Mouse (Mus musculus): ENCODE data around the gene Actn4.
A peak's percentile ranks its signal among the peaks of the same experiment; 100 is the strongest.
"Not testable (repeated sequence)": the region's sequence is repeated elsewhere in the genome, so short reads cannot be mapped to it uniquely, and the experiment has no call there.

Actn4 gene

DNA sequence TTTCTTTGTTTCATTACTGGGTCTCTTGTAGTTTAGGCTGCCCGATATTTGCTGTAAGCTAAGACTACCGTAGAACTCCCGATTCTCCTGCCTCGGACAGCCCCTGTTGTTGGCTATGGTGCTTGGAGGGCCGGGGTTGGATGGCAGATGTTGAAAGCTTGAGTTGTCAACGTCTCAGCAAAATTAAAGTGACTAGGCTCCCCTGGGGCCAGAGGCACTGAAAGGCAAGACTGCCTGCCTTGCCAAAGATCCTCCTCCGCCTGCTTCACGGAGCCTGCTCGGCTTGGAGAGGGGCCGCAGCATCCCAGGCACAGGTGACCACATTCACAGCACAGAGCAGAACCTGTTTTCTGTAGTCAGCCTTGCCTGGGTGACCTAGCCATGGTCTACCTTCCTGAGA, 81.6 kb downstream of the Actn4 start:
- Histone ChIP-seq H3K36me3 (ENCODE audit: control insufficient read depth, insufficient read depth, low read length, poor library complexity, severe bottlenecking) (no peaks in the 10 kb centered on the region), H3K27me3 (ENCODE audit: control insufficient read depth, insufficient read depth, low read length, poor library complexity, severe bottlenecking) (no peaks in the 10 kb centered on the region)
- DNase-seq (ENCODE audit: low read depth, low spot score), result no peak

DNA sequence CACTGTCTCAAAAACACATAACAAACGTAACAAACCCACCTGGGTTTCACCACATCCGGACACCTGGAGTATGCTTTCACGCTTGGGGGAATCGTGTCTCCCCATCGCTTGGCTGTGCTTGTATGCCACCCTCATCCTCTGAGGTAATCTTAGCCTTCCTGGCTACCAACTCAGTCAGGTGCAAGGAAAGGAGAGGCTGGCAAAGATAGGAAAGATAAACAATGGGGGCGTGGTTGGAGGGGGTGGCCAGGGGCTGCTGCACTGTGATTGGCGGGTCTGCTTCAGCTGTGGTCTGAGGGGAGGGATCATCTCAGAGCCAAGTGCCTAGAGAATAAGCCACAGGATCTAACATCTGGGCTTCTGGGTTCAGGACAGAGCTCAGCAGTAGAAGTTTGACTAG, 82.5 kb downstream of the Actn4 start:
- peak; percentile 31 for DNase-seq (ENCODE audit: low read depth, low spot score)

DNA sequence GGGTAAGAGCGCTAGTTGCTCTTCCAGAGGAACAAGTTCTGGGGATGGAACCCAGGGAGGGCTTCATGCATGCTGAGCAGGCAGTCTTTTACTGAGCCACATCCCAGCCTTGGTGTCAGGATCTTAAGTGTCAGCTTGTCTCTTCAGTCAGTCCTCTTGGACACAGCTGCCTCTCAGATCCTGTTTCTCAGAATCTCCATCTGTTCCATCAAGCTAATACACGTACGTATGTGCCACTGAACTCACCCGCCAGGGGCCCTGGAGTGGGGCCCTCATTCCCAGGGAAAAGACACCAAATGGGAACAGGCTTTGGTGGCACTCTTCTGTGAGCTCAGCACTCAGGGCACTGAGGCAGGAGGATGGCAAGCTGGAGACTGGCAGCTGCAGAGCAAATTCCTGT, 84.3 kb downstream of the Actn4 start:
- DNase-seq (ENCODE audit: low read depth, low spot score), result no peak
- H3K36me3 ChIP-seq (ENCODE audit: control insufficient read depth, insufficient read depth, low read length, poor library complexity, severe bottlenecking), result no peaks in the 10 kb centered on the region
- H3K27me3 ChIP-seq (ENCODE audit: control insufficient read depth, insufficient read depth, low read length, poor library complexity, severe bottlenecking), result no peaks in the 10 kb centered on the region

More for the DNA sequence above, 82.5 kb downstream of the Actn4 start:
- Histone ChIP-seq H3K27me3 (ENCODE audit: control insufficient read depth, insufficient read depth, low read length, poor library complexity, severe bottlenecking) (no peaks in the 10 kb centered on the region), H3K36me3 (ENCODE audit: control insufficient read depth, insufficient read depth, low read length, poor library complexity, severe bottlenecking) (no peaks in the 10 kb centered on the region)

DNA sequence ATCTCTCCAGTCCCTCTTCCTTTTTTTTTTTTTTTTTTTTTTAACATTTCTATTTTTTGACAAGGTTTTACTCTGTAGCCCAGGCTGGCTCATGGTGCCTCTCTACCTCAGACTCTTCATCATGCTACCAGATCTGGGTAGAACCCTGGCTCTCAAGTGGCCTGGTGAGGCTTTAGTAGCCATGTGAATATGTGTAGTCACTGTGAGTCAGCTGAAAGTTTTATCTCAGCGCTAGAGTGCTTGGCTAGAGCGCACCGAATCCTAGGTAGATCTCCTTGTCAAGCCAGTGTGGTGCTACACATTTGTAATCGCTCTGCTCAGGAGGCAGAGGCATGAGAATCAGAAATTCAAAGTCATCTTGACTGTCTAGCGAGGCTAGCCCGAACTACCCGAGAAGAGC, 85.0 kb downstream of the Actn4 start:
- no peaks in the 10 kb centered on the region for H3K36me3 ChIP-seq (ENCODE audit: control insufficient read depth, insufficient read depth, low read length, poor library complexity, severe bottlenecking)
- H3K27me3 ChIP-seq (ENCODE audit: control insufficient read depth, insufficient read depth, low read length, poor library complexity, severe bottlenecking), result no peaks in the 10 kb centered on the region
- DNase-seq (ENCODE audit: low read depth, low spot score), result no peak

DNA sequence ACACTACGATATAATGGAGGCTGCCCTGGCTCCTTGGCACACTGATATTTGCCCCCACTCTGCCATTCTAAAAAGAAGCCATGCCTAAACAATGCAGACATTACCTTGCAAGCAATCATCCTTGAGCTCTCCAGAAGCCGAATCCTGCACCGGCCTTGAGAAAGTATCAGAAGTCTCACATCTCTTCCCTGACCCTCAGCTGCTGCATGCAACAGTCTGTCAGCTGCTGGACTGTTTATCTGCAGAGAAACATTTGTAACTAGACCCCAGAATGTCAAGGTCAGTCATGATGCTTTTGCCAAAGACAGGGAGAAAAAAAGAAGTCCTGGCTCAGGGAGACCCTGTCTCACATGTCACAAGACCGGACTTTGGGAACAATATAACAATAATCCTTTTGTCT, 86.0 kb downstream of the Actn4 start:
- DNase-seq (ENCODE audit: low read depth, low spot score), result no peak
- Histone ChIP-seq H3K36me3 (ENCODE audit: control insufficient read depth, insufficient read depth, low read length, poor library complexity, severe bottlenecking) (no peaks in the 10 kb centered on the region), H3K27me3 (ENCODE audit: control insufficient read depth, insufficient read depth, low read length, poor library complexity, severe bottlenecking) (no peaks in the 10 kb centered on the region)

DNA sequence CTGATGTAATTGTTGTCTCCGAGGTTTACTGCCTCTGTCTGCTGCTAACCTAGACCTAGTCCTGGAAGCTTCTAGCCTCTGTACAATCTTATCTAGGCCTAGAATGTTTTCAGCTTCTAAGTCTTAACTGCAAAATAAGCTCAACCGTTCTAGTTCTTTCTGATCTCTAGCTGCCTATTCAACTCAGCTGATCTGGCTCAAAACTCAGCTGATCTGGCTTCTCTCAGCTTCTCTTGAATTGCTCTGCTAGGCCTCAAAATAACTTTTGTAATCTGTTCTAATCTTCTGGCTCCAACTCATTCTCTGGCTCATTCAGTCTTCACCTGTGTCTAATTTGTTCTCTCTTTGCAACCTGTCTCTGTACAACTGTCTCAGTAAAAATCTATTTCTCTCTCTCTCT, 87.6 kb downstream of the Actn4 start:
- Histone ChIP-seq H3K36me3 (ENCODE audit: control insufficient read depth, insufficient read depth, low read length, poor library complexity, severe bottlenecking) (no peaks in the 10 kb centered on the region), H3K27me3 (ENCODE audit: control insufficient read depth, insufficient read depth, low read length, poor library complexity, severe bottlenecking) (no peaks in the 10 kb centered on the region)
- no peak for DNase-seq (ENCODE audit: low read depth, low spot score)

DNA sequence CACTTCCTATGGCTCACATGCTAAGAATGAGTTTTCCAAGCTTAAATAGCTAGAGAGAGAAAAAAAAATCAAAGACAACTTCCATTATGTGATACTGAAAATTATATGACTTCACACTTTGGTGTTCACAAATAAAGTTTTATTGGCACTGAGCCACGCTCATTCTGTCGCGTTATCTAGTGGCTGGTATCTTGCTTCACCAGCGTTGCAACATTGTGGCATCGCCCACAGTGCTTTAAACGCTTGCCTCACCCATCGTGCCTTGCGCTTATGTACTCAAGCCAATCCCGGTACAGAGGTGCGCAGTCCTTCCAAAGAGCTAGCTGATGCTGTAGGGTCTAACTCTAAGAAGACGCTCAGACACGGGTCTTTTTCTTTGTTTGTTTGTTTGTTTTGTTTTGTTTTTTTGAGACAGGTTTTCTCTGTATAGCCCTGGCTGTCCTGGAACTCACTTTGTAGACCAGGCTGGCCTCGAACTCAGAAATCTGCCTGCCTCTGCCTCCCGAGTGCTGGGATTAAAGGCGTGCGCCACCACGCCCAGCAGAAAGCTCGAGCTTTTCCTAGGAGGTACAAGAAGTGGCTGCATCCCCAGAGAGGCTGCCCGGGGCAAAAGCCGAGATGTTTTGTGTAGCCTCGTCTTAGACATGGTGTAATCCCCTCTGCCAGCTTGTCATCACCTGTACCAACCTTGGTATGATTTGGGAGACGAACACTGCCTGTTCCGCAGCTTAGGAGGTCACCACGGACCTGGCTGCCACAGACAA, 91.1 kb downstream of the Actn4 start:
- Histone ChIP-seq H3K36me3 (ENCODE audit: control insufficient read depth, insufficient read depth, low read length, poor library complexity, severe bottlenecking) (no peaks in the 10 kb centered on the region), H3K27me3 (ENCODE audit: control insufficient read depth, insufficient read depth, low read length, poor library complexity, severe bottlenecking) (no peaks in the 10 kb centered on the region)
- DNase-seq (ENCODE audit: low read depth, low spot score), result no peak

DNA sequence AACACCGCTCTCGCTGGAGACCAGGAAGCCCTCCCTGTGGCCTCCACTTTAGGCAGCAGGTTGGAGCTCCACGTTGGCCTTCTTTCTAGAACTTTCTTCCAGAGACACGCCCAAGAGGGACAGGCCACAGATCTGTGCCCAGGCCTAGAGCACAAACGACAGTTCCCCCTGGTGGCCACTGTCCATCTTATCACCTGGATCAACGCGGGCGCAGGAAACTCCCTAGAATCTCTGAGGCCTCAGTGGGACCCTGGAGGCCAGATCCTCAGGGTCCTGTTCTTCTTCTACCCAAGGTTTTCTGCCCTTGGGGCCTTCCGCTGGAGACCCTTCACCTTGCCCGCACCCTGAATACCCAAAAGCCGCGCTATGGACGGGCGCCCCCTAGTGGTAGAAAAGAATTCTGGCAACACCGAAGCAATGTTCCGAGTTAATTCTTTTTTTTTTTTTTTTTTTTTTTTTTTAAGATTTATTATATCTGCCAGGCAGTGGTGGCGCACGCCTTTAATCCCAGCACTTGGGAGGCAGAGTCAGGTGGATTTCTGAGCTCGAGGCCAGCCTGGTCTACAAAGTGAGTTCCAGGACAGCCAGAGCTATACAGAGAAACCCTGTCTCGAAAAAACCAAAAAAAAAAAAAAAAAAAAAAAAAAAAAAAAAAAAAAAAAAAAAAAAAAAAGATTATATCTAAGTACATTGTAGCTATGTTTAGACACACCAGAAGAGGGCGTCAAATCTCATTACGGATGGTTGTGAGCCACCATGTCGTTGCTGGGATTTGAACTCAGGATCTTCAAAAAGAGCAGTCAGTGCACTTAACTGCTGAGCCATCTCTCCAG, 94.4 kb downstream of the Actn4 start:
- not testable (repeated sequence) for H3K27me3 ChIP-seq (ENCODE audit: control insufficient read depth, insufficient read depth, low read length, poor library complexity, severe bottlenecking); H3K36me3 ChIP-seq (ENCODE audit: control insufficient read depth, insufficient read depth, low read length, poor library complexity, severe bottlenecking)
- peak; percentile 89 for DNase-seq (ENCODE audit: low read depth, low spot score)

DNA sequence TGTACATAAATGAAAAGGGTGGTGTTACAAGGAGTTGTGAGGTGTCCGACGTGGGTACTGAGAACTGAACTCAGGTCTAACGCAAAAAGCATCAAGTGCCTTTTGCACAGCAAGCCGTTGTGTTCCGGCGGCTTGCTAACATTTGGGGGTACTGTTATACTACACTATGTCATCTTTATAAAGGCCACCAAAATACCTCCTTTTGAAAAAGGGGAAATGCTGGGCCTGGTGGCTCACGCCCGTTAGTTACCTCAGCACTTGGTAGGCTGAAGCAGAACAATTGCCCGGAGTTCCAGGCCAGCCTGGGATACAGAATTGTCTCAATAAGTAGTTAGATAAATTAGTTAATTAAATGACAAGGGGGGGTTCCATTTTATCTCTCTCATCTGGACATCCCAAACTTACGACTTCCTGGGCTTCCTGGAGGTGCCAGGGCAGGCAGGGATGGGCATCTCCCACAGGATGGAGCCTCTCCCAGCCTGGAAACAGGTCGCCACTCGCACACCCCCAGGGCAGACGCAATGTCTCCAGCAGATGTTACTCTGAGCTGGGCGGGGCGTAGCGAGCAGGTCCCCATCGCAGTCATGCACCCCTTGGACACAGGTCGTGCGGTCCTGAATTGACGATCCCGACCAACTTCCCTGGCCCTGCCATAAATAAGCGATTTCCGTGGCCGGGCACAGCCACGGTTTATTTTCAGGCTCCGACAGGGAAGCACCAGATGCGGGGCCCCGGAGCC, 95.2 kb downstream of the Actn4 start:
- peak; percentile 53 for DNase-seq (ENCODE audit: low read depth, low spot score)
- H3K27me3 ChIP-seq (ENCODE audit: control insufficient read depth, insufficient read depth, low read length, poor library complexity, severe bottlenecking), result no peaks in the 10 kb centered on the region

DNA sequence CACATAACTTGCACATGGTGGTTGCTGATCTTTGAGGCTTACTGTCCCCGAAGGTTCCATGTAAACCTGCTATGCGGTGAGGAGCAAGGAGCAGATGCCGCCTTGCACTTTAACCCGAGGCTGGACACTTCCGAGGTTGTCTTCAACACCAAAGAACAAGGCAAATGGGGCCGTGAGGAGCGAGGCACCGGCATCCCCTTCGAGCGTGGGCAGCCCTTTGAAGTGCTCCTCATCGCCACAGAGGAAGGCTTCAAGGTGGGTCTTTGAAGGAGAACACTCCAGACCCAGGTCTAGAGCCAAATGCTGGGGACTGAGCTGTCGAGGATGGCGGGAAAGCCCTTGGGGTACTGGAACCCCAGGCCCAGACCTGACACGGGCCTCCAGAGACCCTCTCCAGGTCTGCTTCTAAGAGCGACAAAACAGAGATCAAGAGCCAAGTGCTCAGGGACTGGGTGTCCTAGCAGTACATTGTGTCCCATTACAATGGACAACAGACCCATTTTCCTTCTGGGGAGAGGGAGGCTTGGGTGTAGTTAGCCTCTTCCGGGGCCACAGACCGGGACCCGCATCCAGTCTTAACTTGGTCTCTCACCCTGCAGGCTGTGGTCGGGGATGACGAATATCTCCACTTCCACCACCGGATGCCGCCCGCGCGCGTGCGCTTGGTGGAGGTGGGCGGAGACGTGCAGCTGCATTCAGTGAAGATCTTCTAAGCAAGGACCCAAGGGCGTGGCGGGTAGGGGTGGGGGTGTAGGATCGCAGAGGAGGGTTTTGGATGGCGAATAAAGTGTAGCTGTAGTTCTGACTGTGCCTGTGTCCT, 96.4 kb downstream of the Actn4 start:
- DNase-seq (ENCODE audit: low read depth, low spot score), result peak; percentile 91
- H3K27me3 ChIP-seq (ENCODE audit: control insufficient read depth, insufficient read depth, low read length, poor library complexity, severe bottlenecking), result no peaks in the 10 kb centered on the region
- H3K36me3 ChIP-seq (ENCODE audit: control insufficient read depth, insufficient read depth, low read length, poor library complexity, severe bottlenecking), result no peaks in the 10 kb centered on the region

More for the DNA sequence above, 95.2 kb downstream of the Actn4 start:
- no peaks in the 10 kb centered on the region for H3K36me3 ChIP-seq (ENCODE audit: control insufficient read depth, insufficient read depth, low read length, poor library complexity, severe bottlenecking)

DNA sequence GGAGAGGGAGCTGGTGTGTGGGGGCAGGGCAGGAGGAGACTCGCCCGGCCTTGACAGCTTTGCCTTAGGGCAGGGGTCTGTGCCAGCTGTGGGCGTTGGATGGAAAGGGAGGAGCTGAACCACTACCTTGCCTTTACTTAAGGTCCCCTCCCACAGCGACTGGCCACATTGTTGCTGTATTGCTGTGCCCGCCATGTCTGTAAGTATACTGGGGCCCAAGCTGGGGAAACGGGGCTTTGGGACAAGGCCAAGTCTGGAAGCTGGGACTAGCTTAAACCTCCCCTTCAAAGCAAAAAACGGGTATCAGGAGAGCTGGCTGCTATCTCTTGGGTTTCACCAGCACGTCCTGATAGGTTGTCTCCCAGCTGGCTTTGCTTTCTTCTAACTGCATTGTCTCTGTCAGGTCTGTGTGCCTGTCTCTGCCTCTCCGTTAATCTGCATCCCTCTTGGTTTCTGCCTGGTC, 97.8 kb downstream of the Actn4 start:
- no peak for DNase-seq (ENCODE audit: low read depth, low spot score)
- Histone ChIP-seq H3K27me3 (ENCODE audit: control insufficient read depth, insufficient read depth, low read length, poor library complexity, severe bottlenecking) (no peaks in the 10 kb centered on the region), H3K36me3 (ENCODE audit: control insufficient read depth, insufficient read depth, low read length, poor library complexity, severe bottlenecking) (no peaks in the 10 kb centered on the region)

DNA sequence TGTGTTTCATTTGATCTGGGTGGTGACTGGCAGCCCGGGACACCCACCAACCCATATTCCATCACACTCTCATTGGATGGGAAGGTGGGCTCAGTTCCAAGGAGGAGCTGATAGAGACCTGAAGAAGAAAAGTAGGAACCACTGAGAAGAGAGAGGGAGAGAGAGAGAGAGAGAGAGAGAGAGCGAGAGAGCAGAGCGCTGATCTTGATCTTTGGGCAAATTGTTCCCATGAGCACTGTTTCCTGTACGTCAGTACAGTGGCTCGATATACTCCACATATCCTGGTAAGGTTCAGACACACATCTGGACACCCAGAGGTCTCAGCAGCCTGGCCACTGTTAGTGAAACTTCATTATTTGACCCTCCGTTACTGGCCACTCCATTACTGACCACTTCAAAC, 98.6 kb downstream of the Actn4 start, which contains the start of gene Lgals7:
TSS of gene Lgals7 (plus strand) at position 314 of the 400 bp plus-strand sequence.
- DNase-seq (ENCODE audit: low read depth, low spot score), result no peak
- Histone ChIP-seq H3K27me3 (ENCODE audit: control insufficient read depth, insufficient read depth, low read length, poor library complexity, severe bottlenecking) (no peaks in the 10 kb centered on the region), H3K36me3 (ENCODE audit: control insufficient read depth, insufficient read depth, low read length, poor library complexity, severe bottlenecking) (no peaks in the 10 kb centered on the region)

DNA sequence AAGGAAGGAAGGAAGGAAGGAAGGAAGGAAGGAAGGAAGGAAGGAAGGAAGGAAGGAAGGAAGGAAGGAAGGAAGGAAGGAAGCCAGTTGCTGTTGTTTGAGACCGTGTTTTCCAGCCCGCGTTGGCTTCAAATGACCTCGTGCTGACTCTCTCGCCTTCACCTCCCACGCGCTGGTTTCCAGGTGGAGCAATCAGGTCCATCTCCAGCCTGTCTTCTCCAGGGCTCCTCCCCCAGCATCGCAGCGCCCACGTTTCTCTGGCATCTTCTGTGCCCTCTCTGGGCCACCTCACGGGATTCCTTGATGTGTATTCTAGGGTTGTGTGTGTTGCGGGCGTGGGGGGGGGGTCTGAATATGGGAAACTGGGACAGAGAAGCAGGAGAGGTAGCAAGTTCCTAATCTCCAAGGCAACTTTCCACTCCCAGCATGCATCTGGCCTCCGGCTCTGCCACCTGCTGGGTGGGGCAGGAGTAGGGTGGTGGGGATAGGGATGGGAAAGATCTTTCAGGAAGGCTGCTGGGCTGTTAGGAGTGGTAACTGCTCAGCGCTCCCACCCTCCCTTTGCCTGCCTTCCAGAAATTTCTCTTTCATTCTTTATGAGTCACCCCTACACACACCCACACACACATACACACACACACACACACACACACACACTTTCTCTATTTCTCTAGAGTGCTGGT, 99.2 kb downstream of the Actn4 start:
- H3K27me3 ChIP-seq (ENCODE audit: control insufficient read depth, insufficient read depth, low read length, poor library complexity, severe bottlenecking), result no peaks in the 10 kb centered on the region
- H3K36me3 ChIP-seq (ENCODE audit: control insufficient read depth, insufficient read depth, low read length, poor library complexity, severe bottlenecking), result no peaks in the 10 kb centered on the region
- no peak for DNase-seq (ENCODE audit: low read depth, low spot score)

DNA sequence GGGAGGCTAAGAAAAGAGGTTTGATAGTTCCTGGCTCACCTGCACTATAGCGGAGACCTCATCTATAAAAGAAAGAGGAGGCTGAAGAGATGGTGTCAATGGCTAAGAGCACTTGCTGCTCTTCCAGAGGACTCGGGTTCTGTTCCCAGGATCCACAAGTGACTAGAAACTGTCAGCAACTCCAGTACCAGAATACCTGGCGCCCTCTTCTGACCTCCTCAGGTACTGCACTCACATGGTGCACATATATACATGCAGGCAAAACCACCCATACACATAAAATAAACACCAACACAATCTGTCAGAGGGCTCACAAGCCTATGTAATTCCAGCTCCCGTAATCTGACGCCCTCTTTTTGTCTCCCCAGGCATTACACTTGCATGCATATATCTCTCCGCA, 101.2 kb downstream of the Actn4 start:
- DNase-seq (ENCODE audit: low read depth, low spot score), result peak; percentile 41
- no peaks in the 10 kb centered on the region for H3K27me3 ChIP-seq (ENCODE audit: control insufficient read depth, insufficient read depth, low read length, poor library complexity, severe bottlenecking)

More for the DNA sequence above, 101.2 kb downstream of the Actn4 start:
- no peaks in the 10 kb centered on the region for H3K36me3 ChIP-seq (ENCODE audit: control insufficient read depth, insufficient read depth, low read length, poor library complexity, severe bottlenecking)

Data from splenic B cell, adult 2 months (primary cell).